Mouse (Mus musculus): ENCODE results near the gene Mfsd12. TPM values are rescaled to one million over a fixed set of nuclear protein-coding genes. Genes with fewer than 3 reads are reported as not detected.

Gene Mfsd12
- polyA plus RNA-seq, 1 experiment = 23.4 TPM

DNA sequence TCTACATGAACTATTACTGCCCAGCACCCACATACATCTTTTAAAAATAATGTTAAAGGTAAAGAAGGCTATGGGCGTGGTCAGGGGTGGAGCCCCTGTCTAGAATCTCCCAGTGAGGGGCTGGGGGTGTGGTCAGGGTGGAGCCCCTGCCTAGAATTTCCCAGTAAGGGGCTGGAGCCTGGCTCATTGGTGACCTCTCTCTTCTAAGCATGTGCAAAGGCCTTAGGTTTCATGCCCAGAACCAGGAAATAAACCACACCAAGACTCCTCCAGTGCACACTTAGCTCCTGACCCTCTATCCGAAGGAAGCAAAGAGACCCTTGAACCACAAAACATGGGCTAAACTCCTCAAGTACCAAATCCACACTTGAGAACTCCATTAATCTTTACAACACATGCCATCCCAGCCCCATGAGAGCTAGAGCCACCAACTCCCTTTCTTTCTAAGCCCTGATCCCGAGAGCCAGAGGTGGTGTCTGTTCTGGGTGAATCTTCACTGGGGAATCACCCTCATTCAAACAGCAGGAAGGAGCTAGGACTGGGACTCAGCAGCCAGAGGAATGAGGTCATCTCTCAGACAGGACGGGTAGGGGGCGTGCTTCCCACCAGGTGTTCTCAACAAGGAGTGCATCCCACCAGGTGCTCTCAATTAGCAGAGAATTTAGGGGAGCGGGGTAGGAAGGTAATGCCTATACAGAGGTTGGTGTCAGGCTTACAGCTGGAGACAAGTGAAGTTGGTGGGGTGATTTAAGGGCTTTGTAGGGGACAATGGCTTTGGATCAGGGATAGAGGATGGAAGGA lies 19.5 kb downstream of the Mfsd12 start:
- Histone ChIP-seq H3K36me3 (ENCODE audit: control insufficient read depth, insufficient read depth, low read length) (no peaks in the 10 kb centered on the region), H3K27ac (ENCODE audit: insufficient read depth, low read depth, low read length) (no peak overlapping the region), H3K4me1 (ENCODE audit: control insufficient read depth, insufficient read depth, low read length) (peaks cover 16% of the 10 kb centered on the region; the same call in 1 of the 2 replicates), H3K4me3 (ENCODE audit: insufficient read depth, low read depth, low read length) (no peak overlapping the region), H3K27me3 (replicated peaks; ENCODE audit: control insufficient read depth, insufficient read depth, low read length) (no peaks in the 10 kb centered on the region)
- DNase-seq = no peak
- no peak for TF ChIP-seq CTCF (conservative IDR thresholded peaks at IDR 0.05; ENCODE audit: insufficient read depth, insufficient read length, low read depth, low read length)
- TF ChIP-seq POLR2A (IDR thresholded peaks at IDR 0.05; ENCODE audit: low read depth, low read length) = no peak
- 37% methylated on average over 6 of the region's 6 CpGs for WGBS

DNA sequence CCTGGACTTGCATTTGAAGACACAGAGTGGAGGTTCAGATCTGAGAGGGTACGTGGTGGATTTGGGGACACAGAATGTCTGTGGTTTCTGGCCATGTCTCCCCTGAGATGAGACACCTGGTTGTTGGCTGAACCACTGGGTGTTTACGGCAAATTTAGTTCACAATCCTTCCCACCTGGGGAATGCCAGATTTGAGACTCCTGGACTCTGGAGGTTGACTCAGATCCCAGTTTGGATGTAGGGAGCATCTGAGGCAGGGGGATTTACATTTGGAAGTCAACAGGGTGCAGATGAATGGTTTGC lies 20.0 kb downstream of the Mfsd12 start:
- DNase-seq = no peak
- Histone ChIP-seq H3K4me3 (ENCODE audit: insufficient read depth, low read depth, low read length) (peak overlapping the region; percentile 79), H3K27me3 (replicated peaks; ENCODE audit: control insufficient read depth, insufficient read depth, low read length) (no peaks in the 10 kb centered on the region), H3K27ac (ENCODE audit: insufficient read depth, low read depth, low read length) (no peak overlapping the region), H3K4me1 (ENCODE audit: control insufficient read depth, insufficient read depth, low read length) (peaks cover 16% of the 10 kb centered on the region; the same call in 1 of the 2 replicates), H3K36me3 (ENCODE audit: control insufficient read depth, insufficient read depth, low read length) (no peaks in the 10 kb centered on the region)
- WGBS = 37% methylated on average over 2 of the region's 2 CpGs
- TF ChIP-seq POLR2A (IDR thresholded peaks at IDR 0.05; ENCODE audit: low read depth, low read length) (no peak), CTCF (conservative IDR thresholded peaks at IDR 0.05; ENCODE audit: insufficient read depth, insufficient read length, low read depth, low read length) (no peak)

DNA sequence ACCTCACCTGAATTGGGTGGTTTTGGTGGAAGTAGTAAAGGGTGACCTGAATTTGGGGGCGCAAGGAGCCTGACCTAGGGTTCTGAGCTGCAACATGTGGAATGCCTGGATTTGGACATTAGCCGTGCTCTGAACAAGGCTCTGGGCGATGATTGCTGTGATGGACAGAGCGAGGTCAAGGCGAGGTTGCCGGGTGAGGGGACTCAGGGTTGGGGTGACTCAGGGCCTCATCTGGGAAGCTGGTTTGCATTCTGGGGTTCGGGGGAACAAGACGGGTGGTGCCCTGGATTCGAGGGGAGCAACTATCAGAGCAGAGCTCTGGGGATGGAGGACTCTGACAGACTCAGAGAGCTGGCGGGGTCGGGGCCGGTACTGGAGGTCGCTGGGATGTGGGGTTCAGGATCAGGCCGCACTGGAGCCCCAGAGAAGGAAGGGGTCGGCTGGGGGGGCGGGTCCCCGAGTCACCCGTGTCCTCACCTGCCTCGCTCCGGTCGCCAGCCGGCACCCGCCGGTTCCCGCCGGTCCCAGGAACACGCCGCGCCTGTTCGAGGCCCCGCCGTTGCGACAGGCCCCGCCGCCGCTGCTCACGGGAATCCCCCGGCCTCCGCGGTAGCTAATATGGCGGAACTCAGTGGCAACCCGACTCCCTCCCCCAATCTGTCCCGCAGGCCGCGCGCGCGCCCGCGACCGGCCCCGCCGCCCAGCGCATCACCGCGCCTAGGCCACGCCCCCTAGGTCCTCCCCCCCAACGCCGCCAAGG lies 20.7 kb downstream of the Mfsd12 start, which contains the start of gene Fzr1:
TSS of gene Fzr1 (minus strand) at position 724 of the 760 bp plus-strand sequence.
- Histone ChIP-seq H3K4me1 (ENCODE audit: control insufficient read depth, insufficient read depth, low read length) (peaks cover 16% of the 10 kb centered on the region; the same call in 1 of the 2 replicates), H3K27ac (ENCODE audit: insufficient read depth, low read depth, low read length) (peak within 1 kb of the TSS; percentile 26), H3K4me3 (ENCODE audit: insufficient read depth, low read depth, low read length) (peak within 1 kb of the TSS; percentile 79), H3K27me3 (replicated peaks; ENCODE audit: control insufficient read depth, insufficient read depth, low read length) (no peaks in the 10 kb centered on the region), H3K36me3 (ENCODE audit: control insufficient read depth, insufficient read depth, low read length) (no peaks in the 10 kb centered on the region)
- 1% methylated on average over 51 of the region's 59 CpGs for WGBS
- TF ChIP-seq POLR2A (IDR thresholded peaks at IDR 0.05; ENCODE audit: low read depth, low read length) (peak; percentile 25), CTCF (conservative IDR thresholded peaks at IDR 0.05; ENCODE audit: insufficient read depth, insufficient read length, low read depth, low read length) (no peak)
- DNase-seq = no peak

DNA sequence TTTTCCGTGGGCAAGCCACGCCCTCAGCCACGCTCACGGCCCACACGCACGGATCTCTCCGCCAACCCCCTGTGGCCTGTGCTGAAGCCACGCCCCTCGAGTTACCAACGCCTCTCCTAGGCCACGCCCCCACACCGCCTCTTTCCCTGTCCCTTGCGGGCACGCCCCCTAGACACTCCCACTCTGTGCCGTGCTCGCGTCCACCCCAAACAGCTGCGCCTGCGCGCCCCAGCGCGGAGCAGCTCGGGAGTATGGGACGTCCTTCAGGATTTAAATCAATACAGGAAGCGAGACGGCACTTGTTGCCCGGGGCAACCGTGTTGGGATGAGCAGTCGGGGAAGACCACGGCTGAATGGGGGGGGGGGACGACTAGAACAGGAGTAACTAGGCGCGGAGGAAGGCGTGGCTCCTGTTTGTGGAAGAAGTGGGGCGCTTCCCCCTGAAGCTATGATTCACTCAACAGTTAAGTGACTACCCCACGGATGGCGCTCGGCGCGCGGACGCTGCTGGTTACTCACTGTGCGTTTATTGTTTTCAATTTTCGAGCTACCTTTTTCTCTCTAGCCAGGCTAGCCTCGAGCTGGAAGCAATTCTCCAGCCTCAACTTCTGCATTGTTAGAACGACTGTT lies 21.4 kb downstream of the Mfsd12 start:
- peak; percentile 100 for DNase-seq
- TF ChIP-seq CTCF (conservative IDR thresholded peaks at IDR 0.05; ENCODE audit: insufficient read depth, insufficient read length, low read depth, low read length) (no peak), POLR2A (IDR thresholded peaks at IDR 0.05; ENCODE audit: low read depth, low read length) (no peak)
- H3K27ac ChIP-seq (ENCODE audit: insufficient read depth, low read depth, low read length) = no peak overlapping the region; the same call in 1 of the 2 replicates
- no peaks in the 10 kb centered on the region for H3K36me3 ChIP-seq (ENCODE audit: control insufficient read depth, insufficient read depth, low read length)
- H3K27me3 ChIP-seq (replicated peaks; ENCODE audit: control insufficient read depth, insufficient read depth, low read length) = no peaks in the 10 kb centered on the region
- H3K4me3 ChIP-seq (ENCODE audit: insufficient read depth, low read depth, low read length) = peak overlapping the region; percentile 49
- H3K4me1 ChIP-seq (ENCODE audit: control insufficient read depth, insufficient read depth, low read length) = peaks cover 16% of the 10 kb centered on the region; the same call in 1 of the 2 replicates
- WGBS = under 1% methylated on average over 46 of the region's 46 CpGs

DNA sequence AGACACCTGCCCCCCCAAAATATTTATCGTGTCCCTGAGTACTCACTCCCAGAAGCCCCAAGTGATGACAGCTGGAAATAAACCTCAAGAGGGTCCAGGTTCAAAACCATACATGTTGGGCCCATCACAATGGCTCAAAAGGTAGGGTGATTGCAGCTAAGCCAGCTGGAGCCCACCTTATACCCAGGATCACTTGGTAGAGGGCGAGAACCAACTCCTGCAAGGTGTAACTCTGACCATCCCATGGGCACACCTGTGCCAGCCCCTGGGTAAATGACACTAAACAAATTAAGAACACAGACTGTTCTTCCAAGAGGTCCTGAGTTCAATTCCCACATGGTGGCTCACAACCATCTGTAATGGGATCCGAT lies 21.9 kb downstream of the Mfsd12 start:
- no peaks in the 10 kb centered on the region for H3K27me3 ChIP-seq (replicated peaks; ENCODE audit: control insufficient read depth, insufficient read depth, low read length)
- no peak for DNase-seq
- WGBS = 57% methylated on average over 3 of the region's 3 CpGs
- peak overlapping the region; percentile 49; the same call in 1 of the 2 replicates for H3K4me3 ChIP-seq (ENCODE audit: insufficient read depth, low read depth, low read length)
- peaks cover 16% of the 10 kb centered on the region; the same call in 1 of the 2 replicates for H3K4me1 ChIP-seq (ENCODE audit: control insufficient read depth, insufficient read depth, low read length)
- H3K36me3 ChIP-seq (ENCODE audit: control insufficient read depth, insufficient read depth, low read length) = no peaks in the 10 kb centered on the region
- H3K27ac ChIP-seq (ENCODE audit: insufficient read depth, low read depth, low read length) = no peak overlapping the region
- no peak for TF ChIP-seq CTCF (conservative IDR thresholded peaks at IDR 0.05; ENCODE audit: insufficient read depth, insufficient read length, low read depth, low read length)
- TF ChIP-seq POLR2A (IDR thresholded peaks at IDR 0.05; ENCODE audit: low read depth, low read length) = no peak

DNA sequence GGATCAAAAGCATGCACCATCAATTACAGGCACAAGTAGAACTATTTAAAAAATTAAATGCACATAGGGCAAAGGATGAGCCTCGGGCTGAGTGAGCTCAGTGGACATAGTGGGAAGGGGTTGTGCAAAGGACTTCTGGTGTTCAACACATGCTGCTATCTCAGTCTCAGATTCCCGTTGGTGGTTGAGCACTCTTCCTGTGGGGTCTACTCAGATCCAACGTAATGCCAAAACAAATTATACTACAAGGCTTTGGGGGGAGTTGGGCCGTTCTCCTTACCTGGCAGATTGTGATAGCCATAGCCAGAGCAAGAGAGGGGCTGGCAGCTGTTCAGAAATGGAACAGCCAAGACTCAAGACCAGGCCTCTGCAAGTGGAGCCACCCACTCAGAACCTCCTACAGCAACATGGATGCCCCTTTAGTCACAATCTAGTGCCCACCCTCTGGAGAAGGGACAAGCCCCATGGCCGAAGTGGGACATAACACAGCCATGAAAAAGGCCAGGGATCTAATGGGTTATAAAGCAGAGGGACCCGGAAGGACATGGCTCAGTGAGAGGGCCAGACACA lies 22.6 kb downstream of the Mfsd12 start:
- TF ChIP-seq POLR2A (IDR thresholded peaks at IDR 0.05; ENCODE audit: low read depth, low read length) = no peak
- no peak for TF ChIP-seq CTCF (conservative IDR thresholded peaks at IDR 0.05; ENCODE audit: insufficient read depth, insufficient read length, low read depth, low read length)
- 85% methylated on average over 6 of the region's 6 CpGs for WGBS
- no peak overlapping the region for H3K4me3 ChIP-seq (ENCODE audit: insufficient read depth, low read depth, low read length)
- H3K27me3 ChIP-seq (replicated peaks; ENCODE audit: control insufficient read depth, insufficient read depth, low read length) = no peaks in the 10 kb centered on the region
- no peak overlapping the region for H3K27ac ChIP-seq (ENCODE audit: insufficient read depth, low read depth, low read length)
- H3K4me1 ChIP-seq (ENCODE audit: control insufficient read depth, insufficient read depth, low read length) = peaks cover 17% of the 10 kb centered on the region; the same call in 1 of the 2 replicates
- DNase-seq = no peak
- no peaks in the 10 kb centered on the region for H3K36me3 ChIP-seq (ENCODE audit: control insufficient read depth, insufficient read depth, low read length)

Measured in kidney, adult 2 months (tissue).